Mouse (Mus musculus) layer of hippocampus, postnatal 36 days (tissue): ENCODE data around the gene Ehd2. TPM values are rescaled to one million over a fixed set of nuclear protein-coding genes. Genes with fewer than 3 reads are reported as not detected.
A peak's percentile ranks its signal among the peaks of the same experiment; 100 is the strongest.

ENCODE experiments used
- DNase-seq, 2 experiments: peaks; one replicate each; pipeline ENCODE4 v3.0.0; 2022
- total RNA-seq, 2 experiments: library from RNA; stranded (reverse); gene quantifications; 2 replicates each; pipeline ENCODE4 v1.2.3; 2021

The Ehd2 gene
- total RNA-seq, result 1 to 10 TPM; 4.1 to 5.8 TPM

- peak; percentile 53 to 59 for DNase-seq
Observed at GRCm38 (mm10) chr7:15967312-15967711, at the start of gene Ehd2. Gene Ehd2 (minus strand): TSS chr7:15967567.

- no peak for DNase-seq
Observed at GRCm38 (mm10) chr7:16015384-16015783, 48.0 kb upstream of the Ehd2 start.

DNA sequence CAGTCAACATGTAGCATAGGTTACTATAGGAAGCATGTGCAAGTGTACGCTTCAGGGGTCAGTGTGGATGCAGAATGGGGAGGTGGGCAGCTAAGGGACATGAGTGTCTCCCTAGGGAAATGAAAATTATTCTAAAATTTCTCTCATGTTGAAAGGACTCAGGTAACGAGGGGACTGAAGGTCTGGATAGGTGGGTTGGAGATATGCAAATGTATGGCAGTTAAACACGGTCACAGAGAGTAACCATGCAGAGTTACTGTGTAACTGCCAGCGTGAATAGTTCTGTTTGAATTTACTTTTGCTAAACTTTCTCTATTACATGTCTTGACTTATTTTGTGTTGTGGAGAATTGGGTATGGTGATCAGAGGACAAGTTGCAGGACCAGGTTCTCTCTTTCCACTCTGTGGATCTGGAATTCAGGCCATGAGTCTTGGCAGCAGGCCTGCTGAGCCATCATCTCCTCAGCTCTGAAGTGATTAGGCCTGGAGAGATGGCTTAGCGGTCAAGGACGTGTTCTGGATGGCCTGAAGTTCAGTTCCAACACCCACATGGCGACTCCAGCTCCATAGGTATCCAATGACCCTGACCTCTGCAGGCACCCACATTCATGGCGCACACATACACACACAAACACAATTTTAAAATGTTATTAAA, 47.3 kb upstream of the Ehd2 start:
- no peak for DNase-seq

DNA sequence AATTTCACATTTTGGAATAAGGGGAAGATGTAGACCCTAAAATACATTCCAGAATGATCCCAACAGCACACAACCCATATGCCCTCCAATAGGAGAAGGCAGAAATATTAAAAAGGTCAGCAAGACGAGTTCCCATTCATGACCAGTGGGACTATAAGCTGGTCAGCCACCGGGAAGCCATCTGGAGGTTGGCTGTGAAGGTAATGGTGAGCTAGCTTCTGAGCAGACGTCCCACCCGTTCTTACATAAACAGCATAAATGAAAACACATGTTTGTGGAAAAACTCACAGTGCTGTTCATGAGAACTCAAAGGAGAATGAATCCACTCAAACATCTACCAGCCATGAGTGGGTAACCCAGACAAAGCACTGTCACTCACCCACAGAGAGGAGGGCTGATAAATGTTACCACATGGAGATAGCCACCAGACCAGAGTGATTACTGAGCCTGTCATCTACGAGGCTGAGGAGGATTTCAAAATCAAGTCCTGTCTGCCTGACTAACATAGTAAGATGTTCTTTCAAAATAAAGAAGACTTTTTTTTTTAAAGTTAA, 46.4 kb upstream of the Ehd2 start:
- no peak for DNase-seq

DNA sequence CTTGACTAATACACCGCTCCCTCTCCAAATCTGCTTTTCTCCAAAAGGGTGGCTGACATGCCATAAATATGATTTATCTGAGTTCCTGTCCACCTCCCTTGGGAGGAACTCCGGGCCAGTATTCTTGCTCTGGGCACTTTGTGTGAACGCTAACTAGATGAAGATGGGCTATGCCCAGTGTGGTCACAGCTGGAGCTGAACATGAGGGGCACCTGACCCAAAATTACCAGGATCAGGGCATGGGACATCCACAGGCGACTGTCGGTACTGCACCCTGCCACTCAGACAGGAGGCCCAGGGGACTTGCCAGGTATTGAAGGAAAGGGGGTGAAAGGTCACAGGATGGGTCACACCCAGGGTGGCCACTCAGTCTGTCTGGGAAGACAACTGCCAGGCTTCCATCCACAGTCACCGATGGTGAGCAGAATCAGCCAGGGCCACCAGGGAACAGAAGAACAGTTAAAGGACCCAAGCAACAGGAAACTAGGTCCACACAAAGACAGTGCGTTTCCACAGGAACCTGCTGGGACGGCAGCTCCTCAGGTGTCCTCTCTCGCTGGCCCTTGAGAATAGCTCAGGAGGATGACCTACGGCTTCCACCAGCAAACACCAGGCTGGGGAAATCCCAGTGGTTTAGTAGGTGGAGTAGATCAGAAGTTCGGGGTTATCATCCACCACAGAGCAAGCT, 45.4 kb upstream of the Ehd2 start:
- no peak for DNase-seq

DNA sequence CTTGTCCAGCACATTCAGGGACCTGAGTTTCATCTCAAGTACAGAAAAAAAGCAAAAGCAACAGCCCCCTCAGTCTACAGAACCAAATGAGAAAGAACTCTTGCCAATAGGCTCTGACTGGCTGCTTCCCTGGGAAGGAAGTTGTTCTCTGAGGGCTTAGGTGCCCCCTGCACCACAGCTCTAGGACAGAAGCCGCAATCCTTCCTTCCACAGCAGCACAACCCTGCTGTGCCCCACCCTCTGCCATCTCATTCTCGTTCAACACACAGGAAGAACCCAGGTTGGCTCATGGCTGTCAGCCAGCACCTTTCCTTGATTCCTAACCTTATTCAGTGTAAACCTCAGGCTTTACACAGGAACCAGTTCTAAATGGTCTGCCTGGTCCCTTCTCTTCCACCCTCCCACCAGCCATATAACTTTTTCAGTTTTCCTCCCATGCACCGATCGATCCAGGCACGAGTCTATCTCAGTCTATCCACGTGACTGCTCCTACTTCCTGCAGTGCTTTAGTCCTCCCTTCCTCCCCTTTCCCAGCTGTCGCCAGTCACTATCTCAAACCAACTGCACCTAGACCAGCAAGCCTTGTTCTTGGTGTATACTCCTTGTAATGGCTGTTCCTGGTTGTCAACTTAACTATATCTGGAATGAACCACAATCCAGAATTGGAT, 44.2 kb upstream of the Ehd2 start:
- DNase-seq, result no peak

- no peak for DNase-seq
Observed at GRCm38 (mm10) chr7:16010649-16011048, 43.3 kb upstream of the Ehd2 start.

- DNase-seq, result no peak
Observed at GRCm38 (mm10) chr7:16009636-16010035, 42.3 kb upstream of the Ehd2 start.

DNA sequence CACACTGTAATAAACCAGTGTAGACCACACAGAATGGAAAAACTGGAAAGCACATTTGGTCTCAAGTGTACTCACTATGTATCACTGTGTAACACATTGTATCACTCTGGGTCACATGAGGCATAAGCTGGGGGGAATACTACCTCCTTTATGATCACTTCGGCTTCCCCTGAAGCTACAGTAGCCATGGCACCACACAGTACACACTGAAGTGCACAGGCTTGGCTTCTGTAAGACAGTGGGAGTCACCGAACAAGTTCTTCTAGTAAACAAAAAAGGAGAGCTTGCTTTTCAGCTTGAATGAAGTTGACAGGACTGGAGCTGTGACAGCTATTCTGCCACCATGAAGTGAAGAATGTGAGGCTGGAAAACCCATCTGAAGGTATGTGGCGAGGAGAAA, 37.7 kb upstream of the Ehd2 start:
- no peak for DNase-seq

DNA sequence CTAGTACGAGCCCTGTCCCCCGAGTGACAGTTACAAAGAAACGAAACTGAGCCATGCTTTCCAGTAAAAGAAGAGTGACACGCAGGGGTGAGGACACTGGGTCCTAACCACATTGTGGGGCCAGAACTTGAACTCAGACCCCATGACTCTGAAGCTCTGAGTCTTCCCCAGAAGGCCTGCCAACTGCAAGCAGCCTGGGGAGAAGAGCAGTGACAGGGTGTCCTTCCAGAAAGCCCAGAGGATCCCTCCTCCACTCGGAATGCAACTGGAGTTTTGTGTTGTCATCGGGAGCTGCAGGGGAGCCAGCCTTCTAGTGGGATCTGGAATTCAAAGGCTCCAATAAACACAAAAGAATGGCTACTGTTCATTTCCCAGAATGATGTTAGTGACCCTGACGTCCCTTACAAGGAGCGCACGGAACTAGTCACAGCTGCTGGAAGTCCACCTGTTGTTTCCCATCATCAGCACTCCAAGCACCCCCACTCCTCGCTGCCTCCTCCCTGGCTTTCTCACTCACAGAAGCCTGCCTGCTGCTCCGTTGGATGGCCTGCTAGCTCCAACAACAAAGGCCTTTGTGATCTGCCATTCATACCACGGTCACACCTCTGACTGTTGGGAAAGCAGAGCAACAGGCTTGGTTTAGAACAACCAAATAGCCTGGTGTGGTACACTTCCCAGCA, 37.0 kb upstream of the Ehd2 start:
- DNase-seq, result no peak

- no peak for DNase-seq
Observed at GRCm38 (mm10) chr7:16003032-16003431, 35.7 kb upstream of the Ehd2 start.

DNA sequence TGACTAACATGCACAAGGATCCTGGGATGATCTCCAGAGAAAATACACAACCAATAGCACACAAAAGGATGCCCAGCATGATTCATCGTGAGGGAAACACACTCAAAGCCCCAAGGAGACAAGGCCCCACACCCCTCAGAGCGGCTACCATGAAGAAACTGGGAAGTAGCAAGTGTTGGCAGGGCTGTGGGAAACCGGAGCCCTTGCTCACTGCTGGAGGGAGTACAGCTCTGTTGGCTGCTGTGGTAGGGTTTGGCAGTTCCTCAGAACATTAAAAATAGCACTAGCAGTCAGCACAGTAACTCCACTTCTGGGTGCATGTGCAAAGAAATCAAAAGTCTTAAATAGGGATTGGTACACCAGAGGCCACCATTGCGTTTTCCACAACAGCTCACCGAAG, 34.8 kb upstream of the Ehd2 start:
- peak; percentile 64 to 68 for DNase-seq

DNA sequence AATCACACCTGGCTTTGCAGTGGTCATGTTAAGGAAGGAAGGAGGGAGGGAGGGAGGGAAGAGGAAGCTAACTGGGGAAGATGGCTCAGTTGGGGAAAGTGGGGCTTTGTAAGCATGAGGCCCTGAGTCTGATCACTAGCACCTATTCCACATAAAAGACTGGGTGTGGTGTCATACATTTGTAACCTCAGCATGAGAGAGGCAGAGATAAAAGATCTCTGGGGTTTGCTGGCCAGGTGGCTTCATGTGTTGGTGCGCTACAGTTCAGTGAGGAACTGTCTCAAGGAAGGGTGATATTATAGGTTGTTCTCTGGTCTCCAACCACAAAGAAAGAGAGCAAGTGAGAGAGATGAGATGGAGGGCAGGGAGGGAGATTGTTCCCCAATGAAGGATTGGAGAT, 34.3 kb upstream of the Ehd2 start:
- no peak for DNase-seq

GRCm38 (mm10) chr7:15993789-15994188, 26.4 kb upstream of the Ehd2 start:
- no peak for DNase-seq

DNA sequence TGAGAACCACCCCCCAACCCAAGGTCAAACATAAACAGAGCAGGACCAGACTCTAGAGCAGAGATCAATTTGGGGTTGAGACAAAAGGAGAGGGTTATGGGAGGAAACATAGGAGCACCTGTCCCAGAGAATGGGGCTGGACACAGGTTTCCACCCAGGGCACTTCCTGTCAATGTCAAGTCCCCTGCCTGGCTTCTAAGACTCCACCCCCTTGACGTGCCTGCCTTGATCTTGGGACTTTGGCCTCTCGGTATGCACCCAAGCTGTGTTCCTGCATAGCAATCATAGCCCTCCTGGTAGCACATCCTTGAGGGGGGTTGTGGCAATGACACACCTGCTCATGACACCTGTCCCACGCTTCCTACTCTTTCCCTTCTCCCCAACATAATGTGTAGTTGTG, 25.8 kb upstream of the Ehd2 start:
- no peak for DNase-seq

DNA sequence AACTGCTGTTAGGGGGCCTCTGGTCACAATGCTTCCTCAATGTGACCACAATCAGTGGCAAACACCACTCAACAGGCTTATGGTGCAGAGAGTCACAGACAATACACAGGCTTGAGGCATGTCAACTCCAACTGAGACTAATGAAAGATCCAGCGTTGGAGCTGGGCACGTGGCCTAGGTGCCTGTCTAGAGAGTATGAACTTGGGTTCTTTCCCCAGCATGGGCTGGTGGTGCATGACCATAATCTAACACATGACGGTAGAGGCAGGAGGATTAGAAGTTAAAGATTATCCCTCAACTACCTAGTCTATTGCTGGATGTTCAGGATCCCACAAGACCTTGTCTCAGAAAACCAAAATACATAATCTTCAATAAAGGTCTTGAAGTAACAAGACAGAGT, 24.4 kb upstream of the Ehd2 start:
- no peak for DNase-seq

DNA sequence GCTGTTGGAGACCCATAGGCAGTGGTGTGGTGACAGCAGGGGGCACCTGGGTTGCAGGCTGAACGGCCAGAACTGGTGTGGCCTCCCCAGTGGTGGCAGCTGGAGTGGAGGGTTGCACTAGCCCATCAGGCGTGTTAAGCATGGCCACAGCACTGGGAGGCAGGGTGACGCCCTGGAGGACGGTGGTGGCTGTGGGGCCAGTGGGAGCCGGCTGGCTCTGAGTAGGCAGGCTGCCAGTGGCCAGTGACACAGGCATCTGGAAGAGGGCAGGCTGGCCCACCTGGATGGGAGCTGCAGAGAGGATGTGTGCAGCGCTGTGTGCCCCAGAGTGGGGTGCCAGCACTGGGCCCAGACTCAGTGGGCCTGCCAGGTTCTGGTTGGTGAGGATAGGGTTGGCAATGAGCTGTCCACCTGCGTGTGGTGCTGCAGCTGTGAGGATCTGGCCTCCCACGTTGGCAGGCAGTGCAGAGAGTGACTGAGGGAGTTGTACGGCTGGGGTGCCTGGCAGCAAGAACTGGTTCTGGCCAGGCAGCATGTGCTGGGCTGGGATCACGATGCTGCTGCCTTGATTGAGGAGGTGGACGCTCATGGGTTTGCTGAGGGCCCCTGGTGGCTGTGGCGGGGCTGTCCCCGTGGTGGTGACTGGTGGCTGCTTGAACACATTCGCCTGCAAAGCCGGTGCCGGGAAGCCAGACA, 20.4 kb upstream of the Ehd2 start:
- DNase-seq, result no peak

- DNase-seq, result no peak
Observed at GRCm38 (mm10) chr7:15982729-15983407, 15.5 kb upstream of the Ehd2 start.

GRCm38 (mm10) chr7:15981538-15981937, 14.2 kb upstream of the Ehd2 start:
- no peak for DNase-seq

DNA sequence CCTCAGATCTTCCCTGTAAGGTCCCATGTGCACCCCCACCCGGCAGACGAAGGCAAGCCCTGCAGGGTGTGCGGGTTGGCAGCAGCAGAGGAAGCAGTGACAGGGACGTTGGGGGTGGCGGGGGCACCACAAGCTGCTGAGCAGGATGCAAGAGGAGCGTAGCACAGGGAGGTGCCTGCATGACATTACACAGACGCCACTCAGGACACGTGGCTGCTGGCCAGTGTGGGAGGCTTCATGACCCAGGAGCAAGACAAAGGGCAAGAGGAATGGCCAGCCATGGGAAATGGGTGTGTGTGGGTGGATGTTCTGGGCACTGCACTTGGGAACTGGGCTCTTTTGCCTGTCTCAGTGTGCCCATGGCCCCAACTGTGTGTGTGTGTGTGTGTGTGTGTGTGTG, 12.9 kb upstream of the Ehd2 start:
- peak; percentile 70 to 73 for DNase-seq

- DNase-seq, result no peak
Observed at GRCm38 (mm10) chr7:15975904-15976303, 8.5 kb upstream of the Ehd2 start.

GRCm38 (mm10) chr7:15975451-15975850, 8.1 kb upstream of the Ehd2 start:
- DNase-seq, result no peak
